Mouse (Mus musculus) spleen, adult 2 months (tissue): ENCODE measurements around the gene Syn2. TPM values are rescaled to one million over a fixed set of nuclear protein-coding genes. Genes with fewer than 3 reads are reported as not detected.

Source experiments
- DNase-seq, 2 experiments: peaks; one replicate each; pipeline versions ENCODE4 v3.0.0 to v3.0.0-alpha.2; 2012 to 2021; ENCODE audit warnings: low spot score in 2 of 2, low read depth in 1 of 2
- H3K27ac ChIP-seq: fragments of 200-500 bp; 2 replicates; pipeline ENCODE4 v1.5.1; 2012; ENCODE audit warnings: low read length, inconsistent platforms; ENCODE audit not compliant: insufficient read depth
- H3K27me3 ChIP-seq: fragments of 200-500 bp; 2 replicates; pipeline ENCODE4 v1.6.1; 2012; ENCODE audit warnings: mild to moderate bottlenecking, moderate library complexity, low read length, inconsistent platforms; ENCODE audit not compliant: control insufficient read depth, insufficient read depth
- H3K36me3 ChIP-seq: fragments of 200-500 bp; 2 replicates; pipeline ENCODE4 v1.6.1; 2012; ENCODE audit warnings: mild to moderate bottlenecking, low read length, inconsistent platforms; ENCODE audit not compliant: control insufficient read depth, insufficient read depth
- H3K4me1 ChIP-seq: fragments of 200-500 bp; 2 replicates; pipeline ENCODE4 v1.6.1; 2011; ENCODE audit warnings: inconsistent platforms; ENCODE audit not compliant: control insufficient read depth, insufficient read depth, insufficient read length
- H3K4me3 ChIP-seq: fragments of 200-500 bp; 2 replicates; pipeline ENCODE4 v1.5.1; 2011; ENCODE audit warnings: mild to moderate bottlenecking, inconsistent platforms; ENCODE audit not compliant: insufficient read depth, insufficient read length; ENCODE audit errors: extremely low read depth
- CTCF ChIP-seq: fragments of 200-500 bp; IDR thresholded peaks from 2 replicates; pipeline ENCODE4 v1.5.1; 2011; ENCODE audit warnings: mild to moderate bottlenecking, inconsistent platforms; ENCODE audit not compliant: insufficient read depth, insufficient read length, insufficient replicate concordance; ENCODE audit errors: extremely low read depth
- POLR2A ChIP-seq: fragments of 200-500 bp; IDR thresholded peaks from 2 replicates; pipeline ENCODE4 v1.6.1; 2011; ENCODE audit warnings: low read depth, low read length, inconsistent platforms
- whole genome bisulfite sequencing: fragments of 180-500 bp; shearing (Covaris S2); methylation state at CpG from one replicate; pipeline ENCODE4 v1.1.7; 2018; 5-methylcytosine and 5-hydroxymethylcytosine counted together
- polyA plus RNA-seq: library from polyadenylated mRNA; depleted of rRNA; stranded (reverse); fragments of >200 nt; gene quantifications from 2 replicates; pipeline ENCODE4 v1.2.3, GENCODE M21; 2012

The Syn2 gene
- polyA plus RNA-seq, 1 experiment: 0.44 TPM

- Histone ChIP-seq H3K27me3 (no peaks in the 10 kb centered on the region), H3K36me3 (no peaks in the 10 kb centered on the region), H3K4me3 (no peak overlapping the region), H3K4me1 (no peaks in the 10 kb centered on the region), H3K27ac (no peak overlapping the region)
- DNase-seq: no peak
- WGBS: 17% methylated on average over 5 of the region's 5 CpGs
- no peak for TF ChIP-seq POLR2A
- no peak for TF ChIP-seq CTCF
Observed at GRCm38 (mm10) chr6:115213129-115213528, 78.4 kb downstream of the Syn2 start.

- no peak for DNase-seq
- Histone ChIP-seq H3K27me3 (no peaks in the 10 kb centered on the region), H3K27ac (no peak overlapping the region), H3K36me3 (no peaks in the 10 kb centered on the region), H3K4me3 (no peak overlapping the region), H3K4me1 (no peaks in the 10 kb centered on the region)
- no peak for TF ChIP-seq CTCF
- no peak for TF ChIP-seq POLR2A
- WGBS: 93% methylated on average over 8 of the region's 8 CpGs
Observed at GRCm38 (mm10) chr6:115221215-115221641, 86.5 kb downstream of the Syn2 start.

- Histone ChIP-seq H3K36me3 (no peaks in the 10 kb centered on the region), H3K27me3 (no peaks in the 10 kb centered on the region), H3K27ac (no peak overlapping the region), H3K4me1 (no peaks in the 10 kb centered on the region), H3K4me3 (no peak overlapping the region)
- WGBS: 76% methylated on average over 3 of the region's 3 CpGs
- TF ChIP-seq POLR2A: no peak
- no peak for DNase-seq
Observed at GRCm38 (mm10) chr6:115225519-115225918, 90.8 kb downstream of the Syn2 start.

- DNase-seq: no peak
- Histone ChIP-seq H3K36me3 (no peaks in the 10 kb centered on the region), H3K27ac (no peak within 1 kb of the TSS), H3K27me3 (no peaks in the 10 kb centered on the region), H3K4me3 (no peak within 1 kb of the TSS), H3K4me1 (no peaks in the 10 kb centered on the region)
- 74% methylated on average over 4 of the region's 4 CpGs for WGBS
- no peak for TF ChIP-seq CTCF
- no peak for TF ChIP-seq POLR2A
Observed at GRCm38 (mm10) chr6:115227043-115227442, 92.3 kb downstream of the Syn2 start, which contains the start of gene Gm17482. Gm17482 (plus strand) TSS chr6:115227343.

DNA sequence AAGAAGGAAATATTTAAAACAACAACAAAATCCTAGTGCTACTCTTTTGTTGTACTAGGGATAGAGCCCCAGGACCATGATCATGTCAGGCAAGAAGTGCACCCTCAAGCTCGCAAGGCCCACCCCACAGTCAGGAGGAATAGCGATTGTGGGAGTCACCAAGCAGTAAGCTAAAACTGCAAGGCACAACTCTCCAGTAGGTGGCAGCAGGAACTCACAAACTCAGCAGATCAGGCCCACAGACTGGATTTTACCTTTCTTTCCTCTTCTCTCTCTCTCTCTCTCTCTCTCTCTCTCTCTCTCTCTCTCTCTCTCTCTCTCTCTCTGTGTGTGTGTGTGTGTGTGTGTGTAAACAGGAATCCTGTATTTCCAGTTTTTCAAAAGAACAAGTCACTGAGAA, 92.8 kb downstream of the Syn2 start:
- H3K4me1 ChIP-seq: no peaks in the 10 kb centered on the region
- no peaks in the 10 kb centered on the region for H3K27me3 ChIP-seq
- H3K36me3 ChIP-seq: no peaks in the 10 kb centered on the region
- H3K4me3 ChIP-seq: no peak overlapping the region
- peak; percentile 34 to 47 for DNase-seq
- H3K27ac ChIP-seq: no peak overlapping the region
- TF ChIP-seq POLR2A: no peak
- peak; percentile 75; the same call in 1 of the 2 replicates for TF ChIP-seq CTCF
- 7% methylated on average over 2 of the region's 2 CpGs for WGBS

GRCm38 (mm10) chr6:115230557-115230956, 95.9 kb downstream of the Syn2 start:
- H3K4me1 ChIP-seq: no peaks in the 10 kb centered on the region
- no peak overlapping the region for H3K27ac ChIP-seq
- DNase-seq: no peak
- no peak overlapping the region for H3K4me3 ChIP-seq
- no peaks in the 10 kb centered on the region for H3K36me3 ChIP-seq
- no peak for TF ChIP-seq POLR2A
- no peak for TF ChIP-seq CTCF
- WGBS: 85% methylated on average over 3 of the region's 3 CpGs
- no peaks in the 10 kb centered on the region for H3K27me3 ChIP-seq

DNA sequence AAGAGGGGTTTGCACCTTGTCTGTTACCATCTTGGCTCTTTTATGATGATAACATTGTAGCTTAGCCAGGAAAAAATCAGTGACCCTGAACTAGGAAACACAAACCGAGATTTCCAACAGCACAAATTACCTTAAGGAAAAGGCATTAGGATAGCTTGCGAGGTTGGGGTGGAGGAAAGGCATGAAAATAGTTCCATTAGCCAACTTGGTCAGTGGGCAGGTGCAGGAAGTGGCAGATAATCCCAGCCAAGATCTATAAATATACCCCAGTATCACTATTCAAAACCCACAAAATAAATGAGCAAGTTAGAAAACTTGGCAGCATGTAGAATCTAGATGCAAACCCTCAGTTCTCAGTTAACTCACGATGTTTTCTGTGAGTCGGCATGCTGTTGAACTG, 97.1 kb downstream of the Syn2 start:
- DNase-seq: no peak
- Histone ChIP-seq H3K27me3 (no peaks in the 10 kb centered on the region), H3K4me3 (no peak overlapping the region), H3K27ac (no peak overlapping the region), H3K36me3 (no peaks in the 10 kb centered on the region), H3K4me1 (no peaks in the 10 kb centered on the region)
- WGBS: 38% methylated on average over 4 of the region's 4 CpGs
- no peak for TF ChIP-seq POLR2A
- TF ChIP-seq CTCF: no peak
